Mouse (Mus musculus) spleen, embryonic (tissue): Measurements from ENCODE around the gene Pum1.
"Not testable (repeated sequence)": the region's sequence is repeated elsewhere in the genome, so short reads cannot be mapped to it uniquely, and the experiment has no call there.

Experiments used
- CTCF ChIA-PET: fragments of 350-600 bp; sonication (Branson Sonifier 250); formaldehyde crosslinking; loops from one replicate; lab custom pipeline; 2022; lab: Charles Lee

Gene Pum1

GRCm38 (mm10) chr4:130667686-130668085 is 4.6 kb downstream of the Pum1 start:
- CTCF ChIA-PET, result interaction anchor here (0.7 kb wide), 3 partner anchors 302 to 1691 kb away, joined by 4 to 10 read pairs (median 7); no protein-coding TSS in a partner anchor

- CTCF ChIA-PET, result interaction anchor here (0.6 to 1.0 kb wide), 6 partner anchors 12 to 1692 kb away, joined by 3 to 10 read pairs (median 6); no protein-coding TSS in a partner anchor
Measured at GRCm38 (mm10) chr4:130668541-130668940, 5.4 kb downstream of the Pum1 start.

DNA sequence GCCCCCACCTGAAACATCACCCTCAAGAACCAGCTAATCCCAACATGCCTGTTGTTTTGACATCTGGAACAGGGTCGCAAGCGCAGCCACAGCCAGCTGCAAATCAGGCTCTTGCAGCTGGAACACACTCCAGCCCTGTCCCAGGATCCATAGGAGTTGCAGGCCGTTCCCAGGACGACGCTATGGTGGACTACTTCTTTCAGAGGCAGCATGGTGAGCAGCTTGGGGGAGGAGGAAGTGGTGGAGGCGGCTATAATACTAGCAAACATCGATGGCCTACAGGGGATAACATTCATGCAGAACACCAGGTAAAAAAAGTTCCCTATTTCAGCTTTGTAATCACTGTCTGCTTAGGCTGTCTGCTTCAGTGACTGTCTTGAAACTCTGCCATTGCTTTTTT is 5.9 kb downstream of the Pum1 start:
- CTCF ChIA-PET, result interaction anchor here (0.7 to 1.0 kb wide), 2 partner anchors 12 to 29 kb away, joined by 3 to 6 read pairs; no protein-coding TSS in a partner anchor

DNA sequence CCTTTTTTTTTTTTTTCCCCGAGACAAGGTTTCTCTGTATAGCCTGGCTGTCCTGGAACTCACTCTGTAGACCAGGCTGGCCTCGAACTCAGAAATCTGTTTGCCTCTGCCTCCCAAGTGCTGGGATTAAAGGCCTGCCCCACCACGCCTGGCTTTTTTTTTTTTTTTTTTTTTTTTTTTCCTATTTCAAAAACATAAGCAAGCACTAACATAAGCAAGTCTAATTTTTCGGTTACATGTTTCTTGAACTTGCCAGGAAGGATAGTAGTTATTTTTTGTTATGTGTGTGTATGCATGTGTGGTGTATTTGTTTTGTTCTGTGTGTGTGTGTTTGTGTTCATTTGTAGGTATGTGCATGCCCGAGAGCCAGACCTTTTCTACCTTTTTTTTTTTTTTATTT is 6.9 kb downstream of the Pum1 start:
- CTCF ChIA-PET, result not testable (repeated sequence)

- CTCF ChIA-PET, result no interaction called here
Measured at GRCm38 (mm10) chr4:130671079-130671845, 8.1 kb downstream of the Pum1 start.

DNA sequence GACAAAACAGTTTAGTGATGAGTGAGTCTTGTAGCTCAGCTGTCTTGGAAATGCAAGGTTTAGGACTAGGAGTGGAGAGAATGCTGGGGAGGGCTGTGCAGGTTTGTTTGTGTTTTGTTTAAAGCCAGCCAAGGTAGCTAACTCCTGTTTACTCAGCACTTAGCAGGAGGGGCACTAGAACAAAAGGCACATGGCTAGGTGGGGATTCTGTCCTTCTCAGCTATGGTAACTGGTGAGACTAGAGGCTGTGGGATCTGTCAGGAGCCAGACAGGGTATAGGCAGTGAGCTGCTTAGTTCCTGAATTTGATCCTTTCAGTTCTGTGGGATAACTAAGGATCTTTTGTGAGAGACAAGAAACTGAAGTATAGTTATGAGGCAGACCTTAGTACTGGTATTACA is 9.0 kb downstream of the Pum1 start:
- CTCF ChIA-PET, result no interaction called here

GRCm38 (mm10) chr4:130676746-130677145 is 13.6 kb downstream of the Pum1 start:
- CTCF ChIA-PET, result interaction anchor here (0.7 to 1.1 kb wide), 2 partner anchors 8 to 16 kb away, joined by 6 to 9 read pairs; no protein-coding TSS in a partner anchor

GRCm38 (mm10) chr4:130678149-130678548 is 15.0 kb downstream of the Pum1 start:
- CTCF ChIA-PET, result no interaction called here

GRCm38 (mm10) chr4:130680676-130681075 is 17.6 kb downstream of the Pum1 start:
- CTCF ChIA-PET, result no interaction called here

- CTCF ChIA-PET, result interaction anchor here (0.6 to 0.7 kb wide), 4 partner anchors 34 to 1179 kb away, joined by 3 to 11 read pairs (median 4); no protein-coding TSS in a partner anchor
Measured at GRCm38 (mm10) chr4:130683051-130683450, 19.9 kb downstream of the Pum1 start.

DNA sequence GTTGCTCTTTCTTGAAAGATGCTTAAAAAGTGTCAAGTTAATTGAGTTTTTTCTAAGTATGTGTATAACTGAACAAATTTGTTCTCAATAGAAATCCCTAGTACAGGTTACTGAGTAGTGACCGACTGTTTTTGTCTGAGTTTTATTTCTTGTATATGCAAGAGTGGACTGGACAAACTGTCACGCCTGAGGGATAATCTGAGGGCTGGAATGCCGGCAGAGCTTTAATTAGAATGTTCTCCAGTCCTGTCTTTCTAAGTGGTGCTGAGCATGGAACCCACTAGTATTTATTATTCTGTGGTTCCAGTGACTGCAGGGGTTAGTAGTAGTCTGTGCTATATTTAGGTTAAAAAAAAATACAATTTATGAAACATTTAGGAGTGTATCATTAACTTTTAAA is 30.8 kb downstream of the Pum1 start:
- CTCF ChIA-PET, result no interaction called here

- CTCF ChIA-PET, result no interaction called here
Measured at GRCm38 (mm10) chr4:130694982-130695381, 31.9 kb downstream of the Pum1 start.

DNA sequence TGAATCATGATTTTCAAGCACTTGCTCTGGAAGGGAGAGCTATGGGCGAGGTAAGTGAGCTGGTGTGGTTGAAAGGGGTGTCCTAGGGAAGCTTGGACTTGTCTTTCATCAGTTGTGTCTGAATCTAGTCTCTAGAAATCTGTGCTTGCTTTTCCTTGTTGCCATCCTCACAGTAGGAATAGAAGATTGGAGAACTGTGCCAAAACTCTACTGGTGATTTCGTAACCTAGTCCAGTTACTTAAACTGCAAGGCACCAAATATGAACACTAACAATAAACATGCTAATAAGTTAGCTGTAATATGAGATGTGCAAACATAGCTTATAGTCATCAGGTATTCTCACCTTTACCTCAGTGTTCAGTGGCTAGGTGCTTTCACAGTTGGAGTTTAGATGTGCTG is 37.9 kb downstream of the Pum1 start:
- CTCF ChIA-PET, result no interaction called here

GRCm38 (mm10) chr4:130702835-130703535 is 39.9 kb downstream of the Pum1 start:
- CTCF ChIA-PET, result interaction anchor here (0.7 kb wide), 3 partner anchors 17 to 1647 kb away, joined by 3 to 10 read pairs (median 4); no protein-coding TSS in a partner anchor

DNA sequence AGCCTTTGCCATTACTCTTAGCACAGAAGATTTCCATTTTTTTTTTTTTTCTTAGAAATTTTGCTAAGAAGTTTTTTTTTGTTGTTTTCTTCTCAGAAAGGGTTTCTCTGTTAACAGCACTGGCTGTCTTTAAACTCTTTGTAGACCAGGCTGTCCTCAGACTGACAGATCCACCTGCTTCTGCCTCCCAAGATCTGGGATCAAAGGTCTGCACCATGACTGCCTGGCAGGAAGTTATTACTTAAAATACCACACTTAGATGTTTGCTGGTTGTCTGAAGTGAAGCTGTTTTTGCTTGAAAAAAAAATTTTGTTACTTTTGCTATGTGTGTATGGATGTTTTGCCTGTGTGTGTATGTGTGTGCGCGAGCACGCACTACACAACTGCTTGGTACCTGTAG is 40.5 kb downstream of the Pum1 start:
- CTCF ChIA-PET, result interaction anchor here (0.7 kb wide), 2 partner anchors 16 to 84 kb away, joined by 3 to 10 read pairs; no protein-coding TSS in a partner anchor

DNA sequence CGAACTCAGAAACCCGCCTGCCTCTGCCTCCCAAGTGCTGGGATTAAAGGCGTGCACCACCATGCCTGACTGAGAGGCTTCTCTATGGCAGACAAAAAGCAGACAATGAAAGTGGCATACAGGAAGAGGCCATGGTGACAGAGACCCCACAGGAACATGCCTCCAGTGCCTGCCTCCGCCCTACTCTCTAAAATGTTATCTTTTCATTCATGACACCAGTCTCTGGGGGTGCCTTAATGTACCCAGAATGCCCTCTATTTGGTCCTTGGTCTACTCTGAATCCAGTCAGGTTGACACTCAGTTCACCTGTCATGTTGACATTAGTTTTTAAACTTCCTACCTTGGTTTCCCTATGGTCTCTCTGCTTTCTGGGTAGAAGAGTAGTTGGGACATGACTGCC is 41.5 kb downstream of the Pum1 start:
- CTCF ChIA-PET, result no interaction called here

GRCm38 (mm10) chr4:130706215-130707000 is 43.3 kb downstream of the Pum1 start:
- CTCF ChIA-PET, result no interaction called here

GRCm38 (mm10) chr4:130711353-130711848 is 48.3 kb downstream of the Pum1 start:
- CTCF ChIA-PET, result no interaction called here

- CTCF ChIA-PET, result no interaction called here
Measured at GRCm38 (mm10) chr4:130712341-130712740, 49.2 kb downstream of the Pum1 start.

DNA sequence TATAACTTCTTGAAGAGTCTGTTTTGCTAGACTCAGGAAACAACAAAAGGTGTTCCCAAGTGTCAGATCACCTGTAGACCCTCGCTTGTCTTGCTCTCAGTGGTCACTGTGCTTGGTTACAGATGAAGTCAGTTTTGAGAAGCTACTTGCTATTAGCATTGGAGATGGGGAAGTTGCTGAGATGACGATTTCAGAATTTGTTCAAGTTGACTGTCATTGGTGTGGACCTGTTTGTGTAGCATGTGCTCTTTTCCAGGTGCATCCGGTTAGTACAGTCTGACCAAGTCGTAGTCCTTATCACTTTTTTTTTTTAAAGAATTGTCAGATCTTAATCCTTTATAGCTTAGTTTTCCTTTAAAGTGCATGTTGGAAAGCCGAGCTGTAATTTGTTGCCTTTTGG is 50.3 kb downstream of the Pum1 start:
- CTCF ChIA-PET, result interaction anchor here (0.6 kb wide), 1 partner anchor 54 kb away, joined by 4 read pairs; no protein-coding TSS in a partner anchor

- CTCF ChIA-PET, result no interaction called here
Measured at GRCm38 (mm10) chr4:130715126-130715525, 52.0 kb downstream of the Pum1 start.
